Mouse (Mus musculus): ENCODE data around the gene Chd3. TPM values are rescaled to one million over a fixed set of nuclear protein-coding genes. Genes with fewer than 3 reads are reported as not detected.

Chd3 gene
- total RNA-seq, 2 experiments from 2014 or later, result 21.0 to 57.3 TPM

- ATAC-seq (replicated peaks; ENCODE audit: low FRiP score, low TSS enrichment, poor library complexity, severe bottlenecking), result no peak
These were observed 38.5 kb upstream of the Chd3 start for GRCm38 (mm10) chr11:69407724-69408004.

DNA sequence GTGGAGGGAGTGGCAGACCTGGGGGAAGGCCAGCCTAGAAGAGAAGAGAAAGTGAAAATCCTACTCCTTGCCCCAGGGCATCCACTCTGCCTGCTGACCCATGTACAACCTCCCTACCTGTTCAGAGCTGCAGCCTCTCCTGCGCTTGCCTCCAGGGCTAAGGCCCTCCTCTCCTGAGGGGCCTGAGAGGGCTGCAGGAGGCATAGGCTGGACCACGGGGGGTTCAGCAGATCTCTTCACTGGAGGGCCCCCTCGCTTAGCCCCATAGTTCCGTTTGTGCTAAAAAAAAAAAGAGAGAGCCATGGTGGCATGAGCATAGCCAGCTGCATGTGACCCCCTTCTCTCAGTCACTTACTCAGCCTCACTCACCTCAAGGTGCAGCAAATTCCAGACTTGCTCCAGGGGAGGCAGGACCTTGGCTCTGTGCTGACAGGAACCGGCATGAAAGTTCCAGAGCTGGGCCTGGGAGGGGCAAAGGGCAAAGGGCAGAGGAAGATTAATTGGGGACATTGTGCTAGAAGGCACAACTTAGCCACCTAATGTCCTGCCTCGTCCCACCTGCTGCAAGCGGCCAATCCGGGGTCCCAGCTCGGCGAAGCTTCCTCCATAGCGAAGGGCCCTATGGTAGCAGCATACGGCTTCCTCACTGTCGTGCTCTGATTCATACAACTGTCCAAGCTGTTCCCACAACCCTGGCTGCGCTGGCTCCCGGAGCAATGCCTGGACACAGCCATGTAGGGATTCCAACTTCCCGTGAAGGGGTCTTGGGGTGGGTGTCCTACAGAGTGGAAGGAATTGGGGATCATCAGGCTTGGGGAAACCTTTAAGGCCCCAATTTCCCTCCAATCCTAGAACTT, 37.9 kb upstream of the Chd3 start:
- ATAC-seq (replicated peaks; ENCODE audit: low FRiP score, low TSS enrichment, poor library complexity, severe bottlenecking), result no peak

DNA sequence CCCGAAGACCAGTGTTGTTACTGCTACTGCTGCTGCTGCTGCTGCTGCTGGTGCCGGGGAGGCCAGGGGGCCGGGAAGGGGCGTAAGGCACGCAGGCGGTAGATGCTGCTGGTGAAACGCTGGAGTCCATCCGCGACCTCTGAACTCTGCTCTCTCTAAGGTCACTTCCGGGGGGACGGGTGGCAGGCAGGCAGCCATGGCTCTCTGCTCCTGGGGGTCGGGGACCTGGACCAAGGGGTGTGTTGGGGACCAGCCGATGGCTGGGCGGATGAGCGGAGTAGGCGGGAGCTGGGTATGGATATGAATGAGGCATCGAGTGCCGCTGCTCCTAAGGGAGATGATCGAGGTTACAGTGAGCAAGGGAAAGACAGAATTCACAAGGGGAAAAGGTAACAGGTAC, 37.1 kb upstream of the Chd3 start:
- ATAC-seq (replicated peaks; ENCODE audit: low FRiP score, low TSS enrichment, poor library complexity, severe bottlenecking), result no peak

- ATAC-seq (replicated peaks; ENCODE audit: low FRiP score, low TSS enrichment, poor library complexity, severe bottlenecking), result no peak
These were observed 36.4 kb upstream of the Chd3 start for GRCm38 (mm10) chr11:69405397-69406200.

- ATAC-seq (replicated peaks; ENCODE audit: low FRiP score, low TSS enrichment, poor library complexity, severe bottlenecking), result no peak
These were observed 35.6 kb upstream of the Chd3 start for GRCm38 (mm10) chr11:69404595-69405396.

GRCm38 (mm10) chr11:69403691-69404594, 34.7 kb upstream of the Chd3 start:
- no peak for ATAC-seq (replicated peaks; ENCODE audit: low FRiP score, low TSS enrichment, poor library complexity, severe bottlenecking)

GRCm38 (mm10) chr11:69401987-69402386, 32.8 kb upstream of the Chd3 start:
- no peak for ATAC-seq (replicated peaks; ENCODE audit: low FRiP score, low TSS enrichment, poor library complexity, severe bottlenecking)

DNA sequence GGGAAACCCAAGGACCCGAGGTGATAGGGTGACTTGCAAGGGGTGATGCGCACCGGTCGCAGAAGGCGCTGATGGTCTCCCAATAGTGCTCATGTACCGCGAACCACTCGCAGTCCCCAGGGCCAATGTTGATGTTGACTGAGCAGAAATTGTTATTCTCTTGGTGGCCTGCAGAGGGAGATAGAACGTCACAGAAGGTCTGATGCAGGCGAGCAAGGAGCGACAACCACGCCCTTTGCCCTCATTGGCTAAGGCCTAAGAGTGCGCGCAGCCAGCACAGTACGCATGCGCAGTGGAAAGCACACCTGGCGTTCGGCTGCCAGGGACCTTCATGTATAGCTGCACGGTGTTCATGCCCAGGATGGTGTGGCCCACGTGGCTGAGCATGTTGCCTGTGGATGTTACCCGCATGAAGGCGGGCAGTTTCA, 32.0 kb upstream of the Chd3 start:
- ATAC-seq (replicated peaks; ENCODE audit: low FRiP score, low TSS enrichment, poor library complexity, severe bottlenecking), result peak; percentile 77

- no peak for ATAC-seq (replicated peaks; ENCODE audit: low FRiP score, low TSS enrichment, poor library complexity, severe bottlenecking)
These were observed 31.1 kb upstream of the Chd3 start for GRCm38 (mm10) chr11:69400083-69400850.

- ATAC-seq (replicated peaks; ENCODE audit: low FRiP score, low TSS enrichment, poor library complexity, severe bottlenecking), result no peak
These were observed 30.2 kb upstream of the Chd3 start for GRCm38 (mm10) chr11:69399201-69400082.

DNA sequence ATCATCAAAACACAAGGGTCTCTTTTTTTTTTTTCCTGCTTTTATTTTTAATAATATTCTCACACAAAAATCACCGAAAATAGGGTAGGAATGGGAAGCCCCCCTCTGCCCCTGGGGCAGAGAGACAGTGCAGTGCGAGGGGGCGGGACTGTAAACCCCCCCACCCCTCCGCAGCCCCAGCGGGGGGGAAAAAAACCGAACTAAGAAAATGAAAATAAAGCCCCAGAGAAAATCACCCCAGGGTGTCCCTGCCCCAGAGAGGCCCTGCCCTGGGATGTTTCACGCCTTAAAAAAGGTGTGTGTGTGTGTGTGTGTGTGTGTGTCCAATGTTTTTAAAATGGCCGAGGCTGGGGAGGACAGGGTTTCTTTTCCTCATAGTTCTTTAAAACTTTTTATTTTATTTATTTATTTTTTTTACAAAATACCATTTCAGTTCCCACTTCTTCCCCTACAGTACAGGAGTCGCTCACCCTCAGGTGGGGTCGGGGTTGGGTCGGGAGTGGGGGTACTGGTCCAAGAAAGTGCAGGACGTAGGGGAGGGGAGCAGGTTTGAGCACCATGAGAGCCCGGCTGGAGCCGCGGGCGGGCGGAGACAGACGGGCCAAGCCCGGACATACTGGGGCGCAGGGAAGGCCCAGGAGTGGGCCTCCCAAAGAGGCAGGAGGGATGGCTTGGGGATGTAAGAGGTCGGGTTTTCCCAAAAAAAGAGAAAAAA, 29.4 kb upstream of the Chd3 start:
- no peak for ATAC-seq (replicated peaks; ENCODE audit: low FRiP score, low TSS enrichment, poor library complexity, severe bottlenecking)

GRCm38 (mm10) chr11:69398059-69398458, 28.9 kb upstream of the Chd3 start, which contains the start of gene Tmem88:
Gene Tmem88, minus strand, starts transcription at chr11:69398234.
- no peak for ATAC-seq (replicated peaks; ENCODE audit: low FRiP score, low TSS enrichment, poor library complexity, severe bottlenecking)

DNA sequence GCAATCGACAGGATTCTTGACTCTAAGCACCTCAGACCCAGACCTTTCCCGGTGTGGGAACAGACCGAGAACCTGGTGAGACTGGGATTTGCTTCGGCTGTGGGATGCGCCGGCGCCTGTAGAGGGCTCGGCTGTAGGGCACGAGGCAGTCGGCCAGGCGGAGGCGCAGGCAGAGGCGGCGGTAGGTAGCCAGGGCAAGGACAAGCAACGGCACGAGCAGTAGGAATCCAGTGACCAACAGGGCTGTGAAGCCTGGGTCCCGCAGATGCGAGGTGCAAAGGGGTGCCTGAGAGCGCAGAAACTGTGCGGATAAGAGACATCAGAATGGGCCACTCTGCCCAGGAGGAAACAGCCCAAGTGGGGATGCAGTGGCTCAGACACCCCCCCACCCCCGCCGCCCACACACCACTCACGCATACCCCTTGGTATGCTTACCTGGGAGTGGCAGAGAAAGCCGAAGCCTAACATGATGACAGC, 28.4 kb upstream of the Chd3 start:
- ATAC-seq (replicated peaks; ENCODE audit: low FRiP score, low TSS enrichment, poor library complexity, severe bottlenecking), result no peak

DNA sequence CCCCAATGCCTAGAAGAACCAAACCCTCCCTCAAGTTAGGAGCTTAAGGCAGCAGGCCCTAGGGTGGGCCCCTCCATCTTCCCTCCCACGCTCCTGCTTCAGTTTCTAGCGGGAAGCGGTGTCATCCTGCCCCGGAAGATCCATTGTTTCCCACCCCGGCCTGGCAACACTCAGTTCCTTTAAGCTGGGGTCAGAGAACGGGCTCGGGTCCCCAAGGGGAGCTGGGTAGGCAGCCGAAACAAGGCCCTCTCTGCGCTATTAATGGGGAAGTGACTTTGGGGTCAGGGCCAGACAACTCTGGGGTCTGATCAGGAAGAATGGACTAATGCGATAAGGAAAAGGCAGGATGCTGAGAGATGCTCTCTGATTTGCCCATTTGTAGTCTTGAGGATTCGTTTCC, 27.6 kb upstream of the Chd3 start:
- no peak for ATAC-seq (replicated peaks; ENCODE audit: low FRiP score, low TSS enrichment, poor library complexity, severe bottlenecking)

DNA sequence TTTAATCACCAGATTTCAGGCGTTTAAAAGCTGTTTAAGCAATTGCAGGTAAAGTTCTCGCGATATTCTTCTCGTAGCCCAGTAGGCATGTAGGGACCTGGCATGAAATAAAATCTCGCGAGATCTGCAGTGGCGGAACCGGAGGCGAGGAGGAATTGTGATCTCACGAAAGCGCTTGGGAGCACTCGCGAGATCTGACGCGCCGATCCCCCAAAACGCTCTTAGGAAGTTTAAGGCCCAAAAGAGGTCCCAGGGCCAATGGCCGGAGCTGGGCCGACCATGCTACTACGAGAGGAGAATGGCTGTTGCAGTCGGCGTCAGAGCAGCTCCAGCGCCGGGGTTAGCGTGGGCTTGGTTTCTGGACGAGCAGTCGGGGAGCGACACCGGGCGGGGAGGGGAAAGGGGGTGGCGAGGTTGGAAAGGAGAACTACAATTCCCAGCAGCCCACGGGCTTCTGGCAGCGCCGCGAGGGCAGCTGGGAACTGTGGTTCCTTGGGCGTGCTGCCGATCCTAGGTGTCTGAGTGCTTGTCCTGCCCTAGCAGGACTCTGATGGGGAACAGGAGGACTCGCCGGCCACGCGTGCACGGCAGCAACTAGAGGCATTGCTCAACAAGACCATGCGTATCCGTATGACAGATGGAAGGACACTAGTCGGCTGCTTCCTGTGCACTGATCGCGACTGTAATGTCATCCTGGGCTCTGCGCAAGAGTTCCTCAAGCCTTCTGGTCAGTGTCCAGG, 26.6 kb upstream of the Chd3 start:
- ATAC-seq (replicated peaks; ENCODE audit: low FRiP score, low TSS enrichment, poor library complexity, severe bottlenecking), result peak; percentile 81

- ATAC-seq (replicated peaks; ENCODE audit: low FRiP score, low TSS enrichment, poor library complexity, severe bottlenecking), result peak; percentile 66; the same call in 1 of the 2 replicates
These were observed 26.0 kb upstream of the Chd3 start, which contains the start of the genes Naa38 and Cyb5d1 for GRCm38 (mm10) chr11:69395235-69395633. Gene Naa38, plus strand, starts transcription at chr11:69395487. Gene Cyb5d1, minus strand, starts transcription at chr11:69395631.
